Mouse (Mus musculus) cerebellum, adult 8-10 months (tissue): ENCODE results near the gene Aebp1.
"Not testable (repeated sequence)": the region's sequence is repeated elsewhere in the genome, so short reads cannot be mapped to it uniquely, and the experiment has no call there.

Experiments
- DNase-seq: peaks from one replicate; pipeline ENCODE4 v3.0.0; 2022

The Aebp1 gene

GRCm38 (mm10) chr11:5856479-5857130 lies 5.1 kb upstream of the Aebp1 start:
- DNase-seq, result no peak

- DNase-seq, result no peak
These were observed 3.0 kb upstream of the Aebp1 start for GRCm38 (mm10) chr11:5858723-5859122.

- no peak for DNase-seq
These were observed 1.7 kb upstream of the Aebp1 start for GRCm38 (mm10) chr11:5859883-5860550.

GRCm38 (mm10) chr11:5860639-5861038 lies 1.1 kb upstream of the Aebp1 start:
- no peak for DNase-seq

- no peak for DNase-seq
These were observed 803 bp downstream of the Aebp1 start for GRCm38 (mm10) chr11:5862394-5863105.

GRCm38 (mm10) chr11:5867196-5867595 lies 5.4 kb downstream of the Aebp1 start:
- DNase-seq, result no peak

GRCm38 (mm10) chr11:5868324-5868723 lies 6.6 kb downstream of the Aebp1 start:
- no peak for DNase-seq

GRCm38 (mm10) chr11:5869331-5869730 lies 7.6 kb downstream of the Aebp1 start:
- no peak for DNase-seq

- no peak for DNase-seq
These were observed 8.3 kb downstream of the Aebp1 start for GRCm38 (mm10) chr11:5870069-5870468.

- DNase-seq, result no peak
These were observed 11.0 kb downstream of the Aebp1 start for GRCm38 (mm10) chr11:5872707-5873106.

GRCm38 (mm10) chr11:5873192-5873591 lies 11.4 kb downstream of the Aebp1 start:
- DNase-seq, result no peak

- no peak for DNase-seq
These were observed 15.7 kb downstream of the Aebp1 start for GRCm38 (mm10) chr11:5877421-5877820.

- peak; percentile 94 for DNase-seq
These were observed 16.3 kb downstream of the Aebp1 start, which contains the start of gene Pold2 for GRCm38 (mm10) chr11:5877921-5878526. Pold2 (minus strand) TSS chr11:5878292.

- no peak for DNase-seq
These were observed 16.9 kb downstream of the Aebp1 start for GRCm38 (mm10) chr11:5878661-5879060.

GRCm38 (mm10) chr11:5879905-5880304 lies 18.2 kb downstream of the Aebp1 start:
- peak; percentile 64 for DNase-seq

GRCm38 (mm10) chr11:5882518-5882917 lies 20.8 kb downstream of the Aebp1 start:
- DNase-seq, result no peak

GRCm38 (mm10) chr11:5886187-5886586 lies 24.4 kb downstream of the Aebp1 start:
- peak; percentile 64 for DNase-seq

- DNase-seq, result no peak
These were observed 25.5 kb downstream of the Aebp1 start for GRCm38 (mm10) chr11:5887250-5887649.

- not testable (repeated sequence) for DNase-seq
These were observed 26.8 kb downstream of the Aebp1 start for GRCm38 (mm10) chr11:5888563-5888962.

- peak; percentile 56 for DNase-seq
These were observed 30.4 kb downstream of the Aebp1 start for GRCm38 (mm10) chr11:5892151-5892591.

GRCm38 (mm10) chr11:5892810-5893368 lies 31.1 kb downstream of the Aebp1 start:
- DNase-seq, result no peak

GRCm38 (mm10) chr11:5893807-5894206 lies 32.1 kb downstream of the Aebp1 start:
- no peak for DNase-seq

- no peak for DNase-seq
These were observed 35.5 kb downstream of the Aebp1 start for GRCm38 (mm10) chr11:5897230-5897629.
